Mouse (Mus musculus) liver, embryonic 16.5 days (tissue): ENCODE results near the gene Rbm20. TPM values are rescaled to one million over a fixed set of nuclear protein-coding genes. Genes with fewer than 3 reads are reported as not detected.
A peak's percentile ranks its signal among the peaks of the same experiment; 100 is the strongest.

Source experiments
- ATAC-seq: fragments of 200-750 bp; cut with Nextera tagmentation; 2 replicates; pipeline ENCODE4 v1.8.0; 2017; ENCODE audit warnings: low read depth, mild to moderate bottlenecking, moderate number of reproducible peaks, moderate library complexity
- H3K27ac ChIP-seq: fragments of 300-500 bp; sonication (generic); 2 replicates; pipeline ENCODE4 v1.5.1; 2014; ENCODE audit warnings: mild to moderate bottlenecking, low read length
- H3K27me3 ChIP-seq: fragments of 300-500 bp; sonication (generic); 2 replicates; pipeline ENCODE4 v1.6.1; 2014; ENCODE audit warnings: low read depth, low read length, mixed read lengths; ENCODE audit not compliant: control insufficient read depth, insufficient read depth
- H3K36me3 ChIP-seq: fragments of 300-500 bp; sonication (generic); 2 replicates; pipeline ENCODE4 v1.6.1; 2014; ENCODE audit warnings: mild to moderate bottlenecking; ENCODE audit not compliant: control insufficient read depth, insufficient read depth
- H3K4me1 ChIP-seq: fragments of 300-500 bp; sonication (generic); 2 replicates; pipeline ENCODE4 v1.6.1; 2014; ENCODE audit warnings: low read depth, low read length, mixed read lengths; ENCODE audit not compliant: control insufficient read depth
- H3K4me2 ChIP-seq: fragments of 300-500 bp; sonication (generic); 2 replicates; pipeline ENCODE4 v1.6.1; 2014; ENCODE audit warnings: low read depth, low read length, mixed read lengths
- H3K4me3 ChIP-seq: fragments of 300-500 bp; sonication (generic); 2 replicates; pipeline ENCODE4 v1.5.1; 2014; ENCODE audit warnings: low read depth, mild to moderate bottlenecking, low read length
- H3K9ac ChIP-seq: fragments of 300-500 bp; sonication (generic); 2 replicates; pipeline ENCODE4 v1.6.1; 2014; ENCODE audit warnings: low read depth, low read length
- H3K9me3 ChIP-seq: fragments of 300-500 bp; sonication (generic); replicated peaks from 2 replicates; pipeline ENCODE4 v1.6.1; 2016; ENCODE audit warnings: low read length; ENCODE audit not compliant: control insufficient read depth
- WGBS: fragments of 180-500 bp; shearing (Covaris S2); extraction: QIAGEN DNeasy Blood & Tissue Kit; methylation state at CpG from one replicate; pipeline ENCODE4 v1.1.7; 2014; ENCODE audit not compliant: insufficient replicate concordance; 5-methylcytosine and 5-hydroxymethylcytosine counted together
- polyA plus RNA-seq: library from polyadenylated mRNA; unstranded; fragments of >200 nt; fragmentation: Nextera tagmentation; extraction: Ambion mirVana; gene quantifications from 2 replicates; pipeline ENCODE4 v1.2.1, GENCODE M21; 2015

Rbm20 gene
- polyA plus RNA-seq, 1 experiment from 2014 or later = 0.25 TPM

- Histone ChIP-seq H3K27me3 (no peaks in the 10 kb centered on the region), H3K4me3 (no peak overlapping the region), H3K4me1 (peaks cover 8% of the 10 kb centered on the region), H3K36me3 (no peaks in the 10 kb centered on the region), H3K9ac (no peak overlapping the region), H3K9me3 (no peaks in the 10 kb centered on the region), H3K27ac (no peak overlapping the region), H3K4me2 (peak overlapping the region; percentile 14; the same call in 1 of the 2 replicates)
- 32% methylated on average over 9 of the region's 9 CpGs for WGBS
- peak; percentile 81 for ATAC-seq
These were observed 182.0 kb downstream of the Rbm20 start for GRCm38 (mm10) chr19:53859149-53859548.

GRCm38 (mm10) chr19:53859593-53859992 lies 182.5 kb downstream of the Rbm20 start:
- Histone ChIP-seq H3K9me3 (no peaks in the 10 kb centered on the region), H3K9ac (no peak overlapping the region), H3K4me3 (no peak overlapping the region), H3K27ac (no peak overlapping the region), H3K36me3 (no peaks in the 10 kb centered on the region), H3K4me2 (no peak overlapping the region), H3K4me1 (peaks cover 8% of the 10 kb centered on the region), H3K27me3 (no peaks in the 10 kb centered on the region)
- WGBS = 68% methylated on average over 7 of the region's 7 CpGs
- no peak for ATAC-seq

DNA sequence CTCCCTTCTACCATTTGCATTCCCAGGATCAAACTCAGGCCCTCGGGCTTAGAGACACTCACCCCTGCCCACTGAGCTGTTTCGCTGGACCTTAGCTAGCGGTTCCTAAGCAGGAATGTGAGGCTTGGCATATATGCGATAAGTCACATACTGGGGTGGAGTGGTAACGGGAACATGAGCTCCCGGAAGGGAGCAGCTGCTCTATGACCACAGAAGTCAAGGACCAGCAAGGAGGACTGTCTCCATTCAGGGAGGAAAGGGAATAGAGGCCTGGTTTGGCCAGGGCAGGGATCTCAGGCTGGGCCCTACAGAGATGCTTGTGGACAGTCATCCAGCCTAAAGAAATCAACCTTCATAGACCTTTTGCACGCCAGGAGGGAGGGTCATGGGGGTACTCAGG lies 184.2 kb downstream of the Rbm20 start:
- peaks cover 8% of the 10 kb centered on the region for H3K4me1 ChIP-seq
- ATAC-seq = no peak
- H3K4me3 ChIP-seq = no peak overlapping the region
- no peaks in the 10 kb centered on the region for H3K36me3 ChIP-seq
- WGBS = 75% methylated on average over 7 of the region's 7 CpGs
- no peak overlapping the region for H3K27ac ChIP-seq
- H3K4me2 ChIP-seq = no peak overlapping the region
- H3K9ac ChIP-seq = no peak overlapping the region
- H3K9me3 ChIP-seq = no peaks in the 10 kb centered on the region
- no peaks in the 10 kb centered on the region for H3K27me3 ChIP-seq

DNA sequence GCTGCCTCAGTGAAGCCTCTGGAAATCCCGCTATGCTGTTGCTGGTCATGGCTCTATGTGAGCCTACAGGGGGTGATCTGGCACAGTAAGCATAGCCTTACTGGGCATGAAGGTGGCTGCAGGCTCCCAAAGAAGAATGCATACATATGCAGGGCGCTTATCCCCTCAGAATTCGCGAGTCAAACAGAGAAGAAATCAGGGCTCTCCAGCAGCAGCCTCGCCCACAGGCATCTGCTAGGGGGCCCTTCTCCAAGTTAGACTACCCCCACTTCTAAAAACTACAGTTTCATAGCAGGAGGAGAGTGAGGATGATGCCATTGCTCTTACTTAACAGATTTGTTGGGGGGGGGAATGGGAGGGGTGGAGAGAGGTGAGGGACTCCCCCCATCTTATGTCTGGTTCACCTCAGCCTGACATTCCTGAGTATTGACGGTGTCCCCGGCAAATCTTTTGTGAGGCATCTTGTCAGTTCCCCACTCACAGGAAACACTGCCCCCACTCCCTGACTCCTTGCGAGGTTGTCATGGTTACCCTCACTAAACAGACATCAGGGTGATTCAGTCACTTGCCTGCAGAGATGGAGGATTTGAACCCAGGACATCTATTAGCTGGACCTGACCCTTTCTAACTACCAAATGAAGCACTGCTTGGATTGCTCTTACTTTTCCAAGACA lies 185.6 kb downstream of the Rbm20 start:
- Histone ChIP-seq H3K27ac (no peak overlapping the region), H3K27me3 (no peaks in the 10 kb centered on the region), H3K4me3 (no peak overlapping the region), H3K36me3 (no peaks in the 10 kb centered on the region), H3K9ac (no peak overlapping the region), H3K4me1 (peaks cover 8% of the 10 kb centered on the region), H3K4me2 (no peak overlapping the region), H3K9me3 (no peaks in the 10 kb centered on the region)
- no peak for ATAC-seq
- WGBS = 60% methylated on average over 8 of the region's 8 CpGs

DNA sequence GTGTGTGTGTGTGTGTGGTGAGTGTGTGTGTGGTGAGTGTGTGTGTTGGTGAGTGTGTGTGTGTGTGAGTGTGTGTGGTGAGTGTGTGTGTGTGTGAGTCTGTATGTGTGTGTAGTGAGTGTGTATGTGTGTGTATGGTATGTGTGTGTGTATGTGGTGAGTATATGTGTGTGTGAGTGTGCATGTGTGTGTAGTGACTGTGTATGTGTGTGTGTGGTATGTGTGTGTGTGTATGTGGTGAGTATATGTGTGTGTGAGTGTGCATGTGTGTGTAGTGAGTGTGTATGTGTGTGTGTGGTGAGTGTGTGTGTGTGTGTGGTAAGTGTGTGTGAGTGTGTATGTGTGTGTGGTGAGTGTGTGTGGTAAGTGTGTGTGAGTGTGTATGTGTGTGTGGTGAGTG lies 190.1 kb downstream of the Rbm20 start:
- no peaks in the 10 kb centered on the region for H3K27me3 ChIP-seq
- no peak overlapping the region for H3K9ac ChIP-seq
- H3K4me3 ChIP-seq = no peak overlapping the region
- H3K27ac ChIP-seq = no peak overlapping the region
- H3K9me3 ChIP-seq = no peaks in the 10 kb centered on the region
- no peak for ATAC-seq
- no peaks in the 10 kb centered on the region for H3K36me3 ChIP-seq
- no peaks in the 10 kb centered on the region for H3K4me1 ChIP-seq
- no peak overlapping the region for H3K4me2 ChIP-seq

- no peak overlapping the region for H3K4me2 ChIP-seq
- 73% methylated on average over 6 of the region's 6 CpGs for WGBS
- H3K27ac ChIP-seq = no peak overlapping the region
- no peak overlapping the region for H3K4me3 ChIP-seq
- H3K9ac ChIP-seq = no peak overlapping the region
- no peaks in the 10 kb centered on the region for H3K4me1 ChIP-seq
- H3K36me3 ChIP-seq = no peaks in the 10 kb centered on the region
- no peak for ATAC-seq
- no peaks in the 10 kb centered on the region for H3K27me3 ChIP-seq
- no peaks in the 10 kb centered on the region for H3K9me3 ChIP-seq
These were observed 191.0 kb downstream of the Rbm20 start for GRCm38 (mm10) chr19:53868125-53868524.

DNA sequence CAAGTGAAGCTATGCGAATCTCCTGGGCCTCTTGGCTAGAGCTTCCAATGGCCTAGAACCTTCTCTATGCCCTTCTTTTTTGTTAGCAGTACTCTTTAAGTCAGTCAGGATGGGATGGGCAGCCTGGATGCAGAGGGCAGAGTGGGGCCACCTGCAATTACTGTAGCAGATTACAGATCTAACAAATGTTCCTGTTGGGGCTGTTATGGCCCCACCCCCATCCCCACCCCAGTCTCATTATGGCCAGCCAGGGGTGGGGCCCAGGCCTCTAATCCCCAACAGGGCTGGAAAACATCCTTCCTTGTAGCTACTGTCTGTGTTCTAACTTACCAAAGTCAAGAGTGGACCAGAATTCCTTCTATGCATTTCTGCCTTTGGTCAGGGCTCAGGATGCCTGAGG lies 191.7 kb downstream of the Rbm20 start:
- no peak for ATAC-seq
- H3K27ac ChIP-seq = no peak overlapping the region
- no peak overlapping the region for H3K9ac ChIP-seq
- no peaks in the 10 kb centered on the region for H3K36me3 ChIP-seq
- H3K27me3 ChIP-seq = no peaks in the 10 kb centered on the region
- H3K4me1 ChIP-seq = no peaks in the 10 kb centered on the region
- no peaks in the 10 kb centered on the region for H3K9me3 ChIP-seq
- no peak overlapping the region for H3K4me3 ChIP-seq
- WGBS = 74% methylated on average over 1 of the region's 1 CpGs
- no peak overlapping the region for H3K4me2 ChIP-seq

DNA sequence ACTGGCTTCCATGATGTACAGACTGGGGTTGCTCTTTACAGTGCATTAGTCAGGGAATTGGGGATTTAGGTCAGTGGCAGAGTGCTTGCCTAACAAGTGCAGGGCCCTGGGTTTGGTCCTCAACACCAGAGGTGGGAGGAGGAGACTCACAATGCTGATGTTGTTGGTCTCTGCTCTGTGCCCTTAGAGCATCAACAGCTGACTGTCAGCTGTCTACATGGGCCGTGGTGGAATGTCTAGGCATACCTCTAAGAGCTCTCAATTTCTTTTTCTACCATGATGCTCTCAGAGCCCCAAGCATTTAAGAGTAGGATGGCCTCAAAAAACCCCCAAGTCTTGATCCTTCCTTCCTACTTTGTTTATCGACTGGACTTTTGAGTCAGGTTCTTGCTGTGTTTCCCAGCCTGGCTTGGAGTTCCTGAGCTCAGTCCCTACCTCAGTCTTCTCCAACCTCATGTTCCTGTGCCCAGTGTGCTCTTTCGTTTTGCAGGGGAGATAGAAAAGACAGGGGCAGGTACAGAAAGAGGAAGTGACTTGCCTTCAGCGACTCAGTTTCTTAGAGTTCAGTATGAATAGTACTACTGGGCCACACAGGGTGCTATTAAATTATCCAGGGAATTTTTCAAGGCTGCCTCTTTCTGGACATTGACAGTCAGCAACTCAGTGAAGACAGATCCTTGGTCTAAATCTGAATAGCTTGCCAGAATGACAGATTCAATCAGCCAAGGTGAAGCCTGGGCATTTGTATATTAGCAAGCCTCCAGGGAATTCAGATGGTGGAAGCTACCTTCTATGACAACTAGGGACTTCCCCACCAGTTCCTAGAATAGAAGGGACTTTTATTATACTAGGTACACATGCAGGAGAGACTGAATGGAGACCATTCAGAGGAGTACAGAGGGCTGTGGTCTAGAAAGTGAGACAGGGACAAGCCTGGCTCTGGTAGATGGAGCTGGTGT lies 192.6 kb downstream of the Rbm20 start:
- Histone ChIP-seq H3K27me3 (no peaks in the 10 kb centered on the region), H3K4me2 (no peak overlapping the region), H3K36me3 (no peaks in the 10 kb centered on the region), H3K27ac (no peak overlapping the region), H3K9me3 (no peaks in the 10 kb centered on the region), H3K4me3 (no peak overlapping the region), H3K9ac (no peak overlapping the region), H3K4me1 (no peaks in the 10 kb centered on the region)
- no peak for ATAC-seq
- WGBS = 30% methylated on average over 4 of the region's 4 CpGs

DNA sequence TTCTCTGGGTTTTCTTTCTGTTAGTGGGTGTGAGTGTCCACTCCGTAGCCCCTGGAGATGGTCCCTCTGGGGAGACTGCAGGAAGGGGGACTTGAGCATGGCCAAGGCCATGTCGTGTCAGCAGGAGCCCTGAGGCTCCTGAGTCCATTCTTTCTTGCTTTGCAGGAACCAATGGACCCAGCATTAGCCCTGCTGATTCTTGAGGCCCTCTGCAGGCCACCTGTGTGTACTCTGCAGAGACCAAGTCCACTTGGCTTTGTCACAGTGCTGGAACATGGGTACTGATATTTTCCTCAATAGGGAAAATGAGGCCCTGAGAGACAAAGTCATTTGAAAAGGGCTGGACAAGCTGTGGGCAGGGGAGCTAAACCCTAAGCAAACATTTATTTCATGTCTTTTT lies 193.5 kb downstream of the Rbm20 start:
- Histone ChIP-seq H3K9me3 (no peaks in the 10 kb centered on the region), H3K27ac (no peak overlapping the region), H3K4me3 (no peak overlapping the region), H3K27me3 (no peaks in the 10 kb centered on the region), H3K4me2 (no peak overlapping the region), H3K36me3 (no peaks in the 10 kb centered on the region), H3K4me1 (no peaks in the 10 kb centered on the region), H3K9ac (no peak overlapping the region)
- ATAC-seq = no peak
- 52% methylated on average over 2 of the region's 2 CpGs for WGBS
